Mouse (Mus musculus) ES-E14 (cell line): ENCODE measurements around the gene Pax8.

ENCODE experiments used
- HCFC1 ChIP-seq: IDR thresholded peaks from 2 replicates; pipeline ENCODE4 v1.6.1; 2012; ENCODE audit warnings: low read length, inconsistent platforms, borderline replicate concordance; ENCODE audit not compliant: insufficient read depth
- MAFK ChIP-seq: IDR thresholded peaks from 2 replicates; pipeline ENCODE4 v1.6.1; 2014; ENCODE audit warnings: mild to moderate bottlenecking, low read depth, low read length, inconsistent platforms; ENCODE audit not compliant: insufficient read depth

GRCm38 (mm10) chr2:24387361-24388283 is 87.8 kb downstream of the Pax8 start:
- TF ChIP-seq MAFK, result no peak
- no peak for TF ChIP-seq HCFC1
